Mouse (Mus musculus) heart, postnatal 14 days (tissue): ENCODE measurements around the gene Slc25a33. TPM values are rescaled to one million over a fixed set of nuclear protein-coding genes. Genes with fewer than 3 reads are reported as not detected.
"Not testable (repeated sequence)": the region's sequence is repeated elsewhere in the genome, so short reads cannot be mapped to it uniquely, and the experiment has no call there.

ENCODE experiments used
- DNase-seq, 2 experiments: peaks; one replicate each; pipeline ENCODE4 v3.0.0; 2021 to 2022
- intact Hi-C: fragments of 180-260 bp; cut with DNase I; formaldehyde crosslinking; loops from one replicate; pipeline ENCODE4 v1.15.1; 2025
- total RNA-seq, 2 experiments: library from RNA; stranded (reverse); gene quantifications; 2 replicates each; pipeline ENCODE4 v1.2.3; 2021

The Slc25a33 gene
- total RNA-seq, 2 experiments from 2014 or later, result 16.2 to 24.2 TPM

GRCm38 (mm10) chr4:149772394-149772793 lies 1.7 kb downstream of the Slc25a33 start:
- intact Hi-C loops, result no loop called here
- no peak for DNase-seq

GRCm38 (mm10) chr4:149765201-149765600 lies 8.9 kb downstream of the Slc25a33 start:
- intact Hi-C loops, result no loop called here

DNA sequence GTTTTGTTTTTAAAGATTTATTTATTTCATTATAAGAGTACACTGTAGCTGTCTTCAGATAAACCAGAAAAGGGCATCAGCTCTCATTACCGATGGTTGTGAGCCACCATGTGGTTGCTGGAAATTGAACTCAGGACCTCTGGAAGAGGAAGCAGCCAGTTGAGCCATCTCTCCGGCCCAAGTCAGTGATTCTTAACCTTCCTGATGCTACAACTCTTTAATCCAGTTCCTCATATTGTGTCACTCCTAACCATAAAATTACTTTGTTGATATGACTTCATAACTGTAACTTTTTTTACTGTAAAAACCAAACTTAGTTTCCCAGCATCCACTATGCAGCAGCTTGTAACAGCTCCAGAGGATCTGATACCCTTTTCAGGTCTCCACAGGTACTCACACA lies 10.7 kb downstream of the Slc25a33 start:
- DNase-seq, result no peak
- intact Hi-C loops, result no loop called here

More at GRCm38 (mm10) chr4:149765201-149765600, 8.9 kb downstream of the Slc25a33 start:
- no peak for DNase-seq

GRCm38 (mm10) chr4:149759517-149759916 lies 14.6 kb downstream of the Slc25a33 start:
- intact Hi-C loops, result no loop called here
- no peak for DNase-seq

- intact Hi-C loops, result no loop called here
- DNase-seq, result peak in 1 of 2 experiments; percentile 13
Measured at GRCm38 (mm10) chr4:149758423-149758822, 15.7 kb downstream of the Slc25a33 start.

GRCm38 (mm10) chr4:149756546-149756945 lies 17.5 kb downstream of the Slc25a33 start:
- DNase-seq, intact Hi-C loops: not testable (repeated sequence)

GRCm38 (mm10) chr4:149752836-149753235 lies 21.2 kb downstream of the Slc25a33 start:
- no peak for DNase-seq
- intact Hi-C loops, result loop anchor here (2.0 to 5.0 kb wide), 3 partner anchors 54 to 224 kb away; no protein-coding TSS in a partner anchor

DNA sequence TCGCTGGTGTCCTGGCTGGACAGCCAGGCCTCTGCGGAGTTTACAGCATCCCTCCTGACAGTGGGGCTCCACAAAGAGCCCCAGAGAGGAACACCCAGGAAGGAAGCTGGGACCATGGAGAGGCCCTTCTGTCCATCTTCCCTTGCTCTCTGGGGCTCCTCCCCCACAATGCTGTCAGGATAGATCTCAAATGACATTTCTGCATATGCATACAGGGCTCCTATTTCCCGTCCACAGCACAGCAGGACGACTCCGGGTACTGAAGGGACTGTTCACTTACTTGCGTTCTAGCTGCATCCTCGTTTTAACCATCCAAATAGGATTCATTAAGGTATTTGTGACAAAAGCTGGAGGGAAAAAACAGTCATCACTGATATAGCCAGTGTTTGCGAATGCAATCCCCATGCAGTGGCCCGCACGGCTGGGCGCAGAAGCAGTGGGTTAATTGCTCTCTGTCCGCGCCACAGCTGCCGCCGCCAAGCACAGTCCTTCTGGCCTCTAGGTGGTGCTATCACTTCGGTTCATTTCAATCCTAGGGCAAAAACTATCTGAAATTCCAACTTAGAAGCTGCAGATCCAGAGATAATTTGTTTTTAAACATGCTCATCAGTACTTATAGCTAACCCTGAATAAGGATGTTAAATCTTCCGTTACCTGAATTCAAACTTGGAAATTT lies 21.8 kb downstream of the Slc25a33 start:
- DNase-seq, result peak; percentile 57 to 79
- intact Hi-C loops, result loop anchor here (2.0 to 5.0 kb wide), 3 partner anchors 55 to 225 kb away; no protein-coding TSS in a partner anchor

GRCm38 (mm10) chr4:149750671-149751070 lies 23.4 kb downstream of the Slc25a33 start:
- intact Hi-C loops, result loop anchor here (5.0 kb wide), 1 partner anchor 227 kb away; no protein-coding TSS in a partner anchor
- no peak for DNase-seq

DNA sequence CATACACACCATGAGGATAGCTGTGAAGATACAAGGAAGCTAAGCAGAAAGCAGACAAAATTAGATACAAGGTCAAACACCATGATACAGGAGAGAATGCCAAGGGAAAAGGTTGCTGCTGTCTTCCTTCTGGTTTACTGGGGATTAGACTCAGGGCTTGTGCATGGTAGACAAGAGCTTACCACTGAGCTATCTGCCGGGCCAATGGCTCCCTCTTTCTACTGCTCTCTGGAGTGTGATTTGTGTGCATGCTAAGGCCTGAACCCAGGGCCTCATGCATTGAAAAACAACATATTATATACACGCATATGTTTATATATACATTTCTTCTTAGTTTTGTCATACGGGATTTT lies 24.4 kb downstream of the Slc25a33 start:
- intact Hi-C loops, result loop anchor here (5.0 kb wide), 1 partner anchor 228 kb away; no protein-coding TSS in a partner anchor
- DNase-seq, result not testable (repeated sequence)

- intact Hi-C loops, result no loop called here
Measured at GRCm38 (mm10) chr4:149749003-149749662, 24.9 kb downstream of the Slc25a33 start.

DNA sequence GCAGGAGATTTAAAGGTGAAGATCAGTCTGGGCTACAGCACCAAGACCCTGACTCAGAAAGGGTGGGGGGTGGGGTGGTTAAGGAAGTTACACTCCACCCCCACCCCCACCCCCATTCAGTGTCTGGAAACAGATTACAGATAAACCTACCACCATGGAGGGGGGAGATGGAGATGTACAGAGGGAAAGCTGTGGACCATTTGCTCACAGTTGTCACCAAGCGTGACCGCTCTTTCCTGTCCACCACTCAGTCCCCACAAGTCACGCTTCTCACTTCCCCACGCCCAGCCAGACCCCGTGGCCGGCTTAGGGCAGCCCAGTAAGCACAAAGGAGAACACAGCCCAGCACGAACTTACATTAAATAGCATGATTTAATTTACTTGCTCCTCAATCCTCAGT lies 30.0 kb downstream of the Slc25a33 start:
- intact Hi-C loops, result no loop called here
- DNase-seq, result no peak

More at GRCm38 (mm10) chr4:149749003-149749662, 24.9 kb downstream of the Slc25a33 start:
- DNase-seq, result no peak

DNA sequence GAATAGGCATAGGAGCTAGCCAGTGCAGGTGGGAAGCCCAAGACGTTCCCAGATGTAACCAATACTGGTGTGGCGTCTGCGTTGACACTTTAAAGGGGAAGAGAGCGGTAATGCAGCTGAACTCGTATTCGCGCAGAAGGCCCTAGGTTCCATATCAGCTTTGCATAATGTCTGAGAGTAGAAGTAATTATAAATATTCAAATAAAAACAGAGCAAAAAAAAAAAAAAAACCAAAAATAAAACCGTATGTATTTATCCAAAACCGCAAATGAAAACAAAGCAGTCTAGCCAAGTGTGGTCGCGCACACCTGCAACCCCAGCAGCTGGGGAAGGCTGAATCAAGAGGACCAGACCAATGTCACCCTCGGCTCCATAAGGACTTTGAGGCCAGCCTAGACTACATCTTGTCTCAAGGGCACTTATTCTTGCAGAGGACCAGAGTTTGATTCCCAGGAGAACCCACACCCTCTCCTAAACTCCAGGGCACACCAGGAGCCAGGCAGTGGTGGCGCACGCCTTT lies 32.0 kb downstream of the Slc25a33 start:
- no peak for DNase-seq
- intact Hi-C loops, result no loop called here

- intact Hi-C loops, result no loop called here
- DNase-seq, result no peak
Measured at GRCm38 (mm10) chr4:149740301-149740700, 33.8 kb downstream of the Slc25a33 start.

GRCm38 (mm10) chr4:149739478-149739877 lies 34.6 kb downstream of the Slc25a33 start:
- intact Hi-C loops, result loop anchor here (2.0 kb wide), 1 partner anchor 15 kb away; no protein-coding TSS in a partner anchor
- DNase-seq, result no peak

DNA sequence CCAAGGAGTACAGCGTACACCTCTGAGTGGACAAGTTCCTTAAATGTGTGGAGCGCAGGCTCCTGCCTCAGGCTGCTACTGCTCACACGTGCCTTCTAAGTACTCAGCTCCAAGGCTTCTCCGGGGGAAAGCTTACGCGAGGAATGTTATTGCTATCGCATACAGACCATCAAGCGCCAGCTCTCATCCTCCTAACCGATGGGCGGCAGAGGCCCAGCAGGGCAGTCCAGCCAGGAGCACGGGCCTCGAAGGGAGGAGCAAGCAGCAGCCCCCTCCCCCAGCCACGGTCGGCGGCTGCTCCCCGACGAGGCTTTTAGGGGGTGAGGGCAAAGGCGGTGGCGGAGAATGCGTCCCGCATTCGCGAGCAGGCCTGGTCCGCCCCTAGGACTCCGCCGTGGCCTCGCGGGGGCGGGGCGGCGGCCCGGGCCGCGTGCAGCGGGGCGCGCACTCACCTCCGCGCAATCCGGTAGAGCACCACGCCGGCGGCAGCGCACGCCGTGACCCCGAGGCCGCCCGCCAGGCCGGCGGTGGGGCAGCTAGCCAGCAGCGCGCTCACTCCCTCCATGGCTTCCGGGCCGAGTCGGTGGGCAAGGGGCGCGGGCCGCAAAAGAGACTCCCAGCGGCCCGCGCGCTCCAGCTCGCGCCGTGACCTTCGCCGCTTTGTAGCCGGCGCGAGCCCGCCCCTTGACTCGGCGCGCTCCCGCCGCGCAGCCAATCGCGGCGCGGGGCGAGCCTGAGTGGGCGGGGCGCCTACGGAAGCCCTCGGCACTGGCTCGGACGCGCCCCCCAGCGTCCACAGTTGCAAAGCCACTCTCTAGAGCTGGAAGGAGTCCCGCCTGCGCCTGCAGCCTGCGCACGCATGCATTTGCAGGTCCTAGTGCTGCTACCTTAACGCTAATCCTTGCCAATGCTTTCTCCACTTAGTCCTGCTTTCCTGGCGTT lies 36.4 kb downstream of the Slc25a33 start, which contains the start of gene Tmem201:
Tmem201 (minus strand) TSS at position 662 of the 942 bp plus-strand sequence.
- peak; percentile 98 for DNase-seq
- intact Hi-C loops, result loop anchor here (2.0 kb wide), 1 partner anchor 13 kb away; no protein-coding TSS in a partner anchor

- peak; percentile 78 to 89 for DNase-seq
- intact Hi-C loops, result no loop called here
Measured at GRCm38 (mm10) chr4:149736581-149736980, 37.5 kb downstream of the Slc25a33 start.

DNA sequence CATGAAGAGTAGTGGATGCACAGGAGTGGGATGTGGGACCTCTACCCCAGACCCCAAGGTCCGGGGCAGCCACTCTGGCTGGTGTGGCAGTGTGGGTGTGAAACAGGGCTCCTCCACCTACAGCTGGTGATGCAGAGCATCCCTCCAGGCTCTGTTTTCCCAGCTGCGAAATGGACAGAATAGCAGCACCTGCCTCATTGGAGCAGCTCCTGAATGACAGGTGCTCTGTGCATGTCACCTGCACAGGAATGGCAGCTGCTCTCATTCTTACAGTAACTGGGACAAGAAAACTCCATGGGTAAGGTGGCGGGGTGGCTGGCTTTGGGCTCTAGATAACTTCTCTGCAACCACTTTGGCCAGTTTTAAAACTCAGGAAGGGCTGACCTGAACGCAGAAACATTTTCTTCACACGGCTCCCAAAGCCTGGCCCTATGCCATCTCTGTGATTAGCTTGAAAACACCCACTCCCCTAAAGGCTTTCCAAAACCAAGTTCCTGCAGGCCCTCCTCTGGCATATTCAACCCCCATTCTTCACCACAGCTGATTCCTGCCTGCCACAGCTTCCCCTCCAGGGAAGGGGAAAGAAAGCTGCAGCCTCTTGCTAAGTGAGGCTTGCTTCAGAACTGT lies 38.3 kb downstream of the Slc25a33 start:
- intact Hi-C loops, result no loop called here
- peak in 1 of 2 experiments; percentile 15 for DNase-seq

DNA sequence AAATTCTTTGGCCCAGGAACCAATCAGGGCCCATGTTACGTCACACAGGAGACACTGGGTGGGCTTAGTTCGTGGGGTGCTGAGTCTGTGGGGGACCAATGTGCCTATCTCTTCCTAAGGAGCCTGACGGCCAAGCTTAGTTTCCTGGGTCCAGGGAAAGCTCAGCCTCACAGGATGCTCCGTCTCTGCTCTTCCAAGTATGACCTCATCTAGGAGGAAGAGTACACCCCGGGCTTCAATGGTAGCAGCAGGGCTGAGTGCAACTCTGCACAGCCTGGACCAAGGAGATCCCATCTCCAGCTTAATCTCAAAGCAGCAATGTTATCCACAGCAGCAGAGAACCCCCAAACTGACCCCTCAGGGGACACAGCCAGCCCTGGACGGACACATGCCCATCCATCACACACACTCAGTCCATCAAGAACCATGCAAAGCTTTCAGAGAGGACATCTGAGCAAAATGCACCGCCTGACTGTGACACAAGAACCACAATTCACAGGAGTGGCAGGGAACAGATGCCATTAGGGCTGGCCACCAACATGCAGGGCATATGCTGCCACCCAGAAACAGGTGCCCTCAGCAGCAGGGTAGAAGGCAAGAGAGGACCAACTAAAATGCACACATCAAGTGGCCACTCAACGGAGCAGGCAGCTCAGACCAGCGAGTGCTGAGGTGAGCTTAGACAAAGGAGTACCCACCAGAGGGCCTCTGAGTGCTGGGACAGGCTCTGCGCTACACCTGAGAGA lies 39.2 kb downstream of the Slc25a33 start:
- peak in 1 of 2 experiments; percentile 6 for DNase-seq
- intact Hi-C loops, result no loop called here
